Mouse (Mus musculus) gastrocnemius, postnatal 25 days (tissue): ENCODE data around the gene Vmn2r44. TPM values are rescaled to one million over a fixed set of nuclear protein-coding genes. Genes with fewer than 3 reads are reported as not detected.
"Not testable (repeated sequence)": the region's sequence is repeated elsewhere in the genome, so short reads cannot be mapped to it uniquely, and the experiment has no call there.

Experiments used
- DNase-seq: peaks from one replicate; pipeline ENCODE4 v3.0.0; 2022
- long read RNA-seq, 2 experiments: library from polyadenylated mRNA; stranded (forward); transcript quantifications; one replicate each; pipeline ENCODE4 v2.0.0; 2021
- total RNA-seq, 2 experiments: library from RNA; stranded (reverse); gene quantifications; 1 replicate in 1 of 2; 2 replicates in 1 of 2; pipeline ENCODE4 v1.2.3; 2021

The Vmn2r44 gene
- total RNA-seq: not detected
- long read RNA-seq, experiment 1: 0 reads
- long read RNA-seq, experiment 2: 0 reads

DNA sequence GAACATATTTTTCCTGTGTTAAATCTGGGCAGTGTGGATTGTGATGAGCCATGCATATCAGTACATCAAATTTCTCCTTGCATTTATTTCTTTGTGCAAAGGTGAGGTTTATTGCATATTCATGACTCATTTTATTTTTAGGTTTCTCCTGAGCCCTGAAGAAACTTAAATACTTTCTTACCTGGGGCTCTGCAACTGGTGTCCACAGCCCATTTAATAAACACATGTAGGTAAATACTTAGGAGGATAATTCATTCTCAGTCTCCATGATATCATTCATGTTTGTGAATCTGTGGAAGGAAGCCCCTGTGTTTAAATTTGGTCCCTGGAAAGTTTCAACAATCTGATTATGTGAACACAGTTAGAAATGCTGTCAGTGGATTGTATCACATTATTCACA is at the start of gene Vmn2r44:
Gene Vmn2r44, minus strand, starts transcription at position 101 of the 400 bp plus-strand sequence.
- DNase-seq: not testable (repeated sequence)

DNA sequence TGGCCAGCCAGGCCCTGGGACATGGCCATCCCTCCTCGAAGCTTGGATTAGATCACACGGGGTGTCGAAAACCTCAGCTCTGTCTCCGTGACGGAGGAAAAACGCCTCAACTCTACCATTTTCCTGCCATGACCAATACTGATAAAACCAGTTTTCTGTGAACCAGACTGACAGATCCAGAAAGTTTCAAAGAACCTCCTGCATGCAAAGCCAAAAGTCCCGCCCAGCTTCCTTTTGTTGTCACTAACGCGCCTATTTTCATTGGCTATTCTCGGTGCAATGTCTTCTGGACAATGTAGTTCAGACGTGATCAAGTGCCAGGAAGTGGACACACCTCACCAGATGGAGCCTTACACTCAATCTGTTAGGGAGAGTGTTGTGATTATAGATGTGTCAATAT is 25.3 kb downstream of the Vmn2r44 start:
- DNase-seq: not testable (repeated sequence)

Other genes with a start within 250 kb of the Vmn2r44 start
- gene Vmn2r41, start 221.7 kb downstream of the Vmn2r44 start, total RNA-seq: not detected
- not detected for gene Vmn2r42, start 183.0 kb downstream of the Vmn2r44 start, total RNA-seq
- not detected for gene Vmn2r43, start 122.7 kb downstream of the Vmn2r44 start, total RNA-seq
- not detected for gene Vmn2r45, start 105.7 kb upstream of the Vmn2r44 start, total RNA-seq